Mouse (Mus musculus) layer of hippocampus, adult 9-10 months (tissue): ENCODE results near the gene Erbb4.
"Not testable (repeated sequence)": the region's sequence is repeated elsewhere in the genome, so short reads cannot be mapped to it uniquely, and the experiment has no call there.

Experiments
- DNase-seq: peaks from one replicate; pipeline ENCODE4 v3.0.0; 2022; ENCODE audit warnings: low spot score

The Erbb4 gene

DNA sequence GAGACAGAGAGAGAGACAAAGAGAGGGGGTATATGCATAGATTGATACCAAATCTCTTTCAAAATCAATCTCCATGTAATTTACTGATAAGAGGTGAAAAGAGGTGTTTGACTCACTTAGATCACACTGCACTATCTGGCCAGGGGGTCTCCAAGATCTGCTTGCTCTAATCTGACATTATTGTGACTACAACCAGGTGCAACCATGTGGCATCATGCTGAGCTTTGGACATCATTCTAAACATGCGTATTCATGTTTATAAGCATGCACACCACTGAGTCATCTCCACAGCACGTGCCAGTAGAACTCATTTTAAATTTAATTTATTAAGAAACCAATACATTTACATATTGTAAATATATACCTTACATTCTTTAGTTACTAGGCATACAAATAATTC lies 247.5 kb downstream of the Erbb4 start:
- no peak for DNase-seq

DNA sequence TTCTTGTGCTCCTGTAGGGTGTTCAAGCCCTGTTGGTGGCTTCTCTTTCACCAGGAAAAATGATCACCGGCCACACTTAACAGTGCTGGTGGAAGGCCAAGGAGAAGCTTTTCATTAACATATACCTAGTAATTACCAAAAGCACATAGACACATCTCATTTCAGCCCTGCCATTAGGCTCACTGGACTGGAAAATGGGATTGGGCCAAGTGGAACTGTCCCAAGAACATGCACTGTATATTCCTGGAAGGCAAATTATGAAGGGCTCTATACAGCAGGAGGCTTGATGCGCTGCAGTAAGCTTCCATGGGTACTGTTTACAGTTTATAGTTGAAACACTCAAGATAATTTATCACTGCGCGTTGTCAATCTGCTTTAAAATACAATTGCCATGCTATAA lies 248.4 kb downstream of the Erbb4 start:
- DNase-seq: no peak

DNA sequence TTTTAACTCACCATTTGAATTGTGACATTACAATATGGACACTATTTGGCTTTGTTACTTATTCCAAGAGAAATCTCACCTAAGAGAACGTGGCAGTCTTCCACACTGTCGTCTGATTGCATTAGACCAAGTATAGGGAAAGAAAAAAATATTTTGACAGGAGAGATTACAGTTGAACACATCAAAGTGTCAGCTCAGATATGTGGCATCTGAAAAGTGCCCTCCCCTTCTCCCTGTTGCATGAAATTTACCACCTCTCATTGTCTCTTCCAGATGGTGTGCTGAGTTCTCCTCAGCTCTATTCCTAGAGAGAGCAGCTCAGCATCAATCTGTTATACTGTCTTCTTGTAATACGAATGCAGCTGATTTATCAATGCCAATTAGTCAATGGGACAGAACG lies 268.5 kb downstream of the Erbb4 start:
- DNase-seq: no peak

DNA sequence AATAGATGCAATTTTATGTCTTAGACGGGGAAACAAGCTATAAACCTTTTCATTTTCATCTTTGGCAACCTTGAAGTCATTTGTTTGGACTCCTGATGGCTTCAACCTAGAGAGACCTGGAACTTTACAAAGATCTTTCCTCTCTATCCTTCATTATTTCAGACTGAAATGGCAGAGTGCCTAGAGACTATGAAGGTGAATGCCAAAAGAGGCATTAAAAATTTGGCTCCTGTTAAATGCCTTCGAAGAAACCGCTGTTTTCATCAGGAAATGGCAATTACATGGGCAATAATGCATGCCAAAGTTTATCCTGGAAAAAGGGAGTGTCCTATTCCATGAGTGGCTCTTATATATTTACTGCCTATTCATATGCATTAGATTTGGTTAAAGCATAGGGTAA lies 273.2 kb downstream of the Erbb4 start:
- DNase-seq: no peak

DNA sequence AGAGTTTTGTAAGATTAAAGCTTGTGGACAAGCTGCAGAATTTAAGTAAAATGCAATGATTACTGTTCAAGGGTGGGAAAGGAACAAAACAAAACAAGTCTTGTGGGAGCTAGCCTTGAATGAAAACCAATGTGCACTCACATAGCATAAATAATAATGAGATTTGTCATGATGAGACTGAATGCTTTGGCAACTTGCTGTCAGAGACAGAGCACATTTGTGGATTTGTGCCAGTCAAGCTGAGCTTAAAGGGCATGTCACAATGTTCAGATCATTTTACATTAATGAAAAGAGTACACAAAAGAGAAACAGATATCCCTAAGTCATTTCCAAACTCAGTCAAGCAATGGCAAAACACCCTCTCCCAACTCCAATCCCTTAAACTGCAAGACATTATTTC lies 275.8 kb downstream of the Erbb4 start:
- DNase-seq: no peak

DNA sequence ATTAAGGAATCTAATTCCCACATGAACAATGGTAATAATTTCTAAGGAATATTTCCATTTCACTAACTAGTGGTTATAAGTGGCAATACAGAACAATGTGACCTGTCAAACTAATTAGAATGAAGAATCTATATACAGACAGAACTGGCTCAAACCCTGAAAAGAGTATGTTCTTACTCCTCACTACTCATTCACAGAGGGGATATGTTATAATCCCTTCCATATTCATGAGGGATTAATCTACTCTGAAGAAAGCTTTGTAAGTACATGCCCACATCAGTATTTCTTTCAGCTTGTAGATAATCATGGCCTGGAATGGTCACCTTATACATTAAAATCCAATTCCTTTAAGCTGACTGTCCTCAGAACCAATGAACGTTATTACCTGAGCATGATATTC lies 276.3 kb downstream of the Erbb4 start:
- no peak for DNase-seq

DNA sequence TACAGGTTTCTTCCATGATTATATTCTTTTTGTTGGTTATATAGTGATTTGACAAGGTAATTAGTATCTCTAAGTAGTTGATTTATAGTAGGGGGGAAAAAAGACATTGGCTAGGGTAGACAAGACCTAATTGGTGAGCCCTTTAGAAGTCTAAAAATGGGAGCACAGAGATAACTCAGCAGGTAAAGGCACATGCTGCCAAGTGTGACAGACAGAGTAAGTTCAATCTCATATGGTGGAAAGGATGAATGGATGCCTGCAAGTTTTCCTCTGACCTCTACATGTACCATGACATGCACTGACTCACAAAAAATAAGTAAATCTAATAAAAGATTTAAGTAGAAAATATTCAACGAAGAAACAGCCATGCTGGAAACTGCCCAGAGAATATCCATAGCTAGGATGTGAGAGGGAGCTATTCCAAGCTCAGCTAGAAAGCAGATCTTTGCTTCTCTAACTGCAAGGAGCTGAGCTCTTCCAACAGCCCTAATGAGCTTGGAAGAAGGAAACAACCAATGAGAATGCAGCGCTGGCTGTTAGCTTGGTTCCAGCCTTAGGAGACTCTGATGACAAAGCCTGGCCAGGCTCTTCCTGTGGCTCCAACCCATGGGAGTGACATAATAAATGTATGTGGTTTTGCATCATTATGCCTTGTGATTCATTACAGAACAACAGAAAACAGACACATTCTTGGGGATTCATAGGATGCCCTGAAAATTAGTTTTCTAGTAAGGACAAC lies 277.2 kb downstream of the Erbb4 start:
- no peak for DNase-seq

DNA sequence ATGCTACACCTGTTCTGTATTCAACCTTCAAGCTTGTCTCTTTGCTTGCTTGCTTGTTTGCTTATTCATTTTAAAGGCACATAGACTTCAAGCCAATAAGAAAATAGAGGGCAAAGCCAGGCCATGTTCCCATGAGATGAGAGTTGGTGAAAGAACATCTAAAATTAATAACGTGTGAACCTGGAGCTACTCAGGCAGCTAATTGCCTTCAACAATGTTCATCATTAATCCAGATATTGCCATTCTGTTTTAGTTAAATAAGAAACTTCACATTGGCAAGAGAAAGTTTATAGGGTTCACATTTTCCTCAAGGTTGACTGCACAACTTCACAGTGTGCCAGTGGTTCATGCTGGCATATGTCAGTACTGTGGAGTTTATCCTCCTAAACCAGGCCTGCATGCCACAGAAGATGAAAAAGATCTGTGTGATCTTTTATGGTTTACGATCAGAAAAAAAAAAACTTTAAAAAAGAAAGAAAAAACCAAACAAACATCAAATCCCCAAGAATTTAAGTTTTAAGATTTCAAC lies 284.7 kb downstream of the Erbb4 start:
- no peak for DNase-seq

DNA sequence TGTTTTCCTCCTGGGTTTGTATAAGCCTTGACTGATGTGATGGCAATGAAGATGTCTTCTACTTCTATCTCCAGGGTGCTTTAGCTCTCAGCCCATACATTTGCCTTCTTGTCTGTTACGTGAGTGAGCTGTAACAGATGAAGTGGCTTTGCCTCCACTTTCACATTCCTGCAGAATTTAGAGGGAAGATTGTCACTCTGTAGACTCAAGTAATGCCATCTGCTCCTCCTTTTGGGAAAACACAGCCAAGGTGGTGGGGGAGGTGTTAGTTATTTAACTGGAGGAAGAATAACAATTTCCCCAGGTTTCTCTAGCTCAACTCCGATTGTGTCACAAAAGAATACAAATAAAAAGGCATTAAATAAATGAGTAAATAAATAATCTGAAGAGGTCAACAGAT lies 301.1 kb downstream of the Erbb4 start:
- DNase-seq: no peak

DNA sequence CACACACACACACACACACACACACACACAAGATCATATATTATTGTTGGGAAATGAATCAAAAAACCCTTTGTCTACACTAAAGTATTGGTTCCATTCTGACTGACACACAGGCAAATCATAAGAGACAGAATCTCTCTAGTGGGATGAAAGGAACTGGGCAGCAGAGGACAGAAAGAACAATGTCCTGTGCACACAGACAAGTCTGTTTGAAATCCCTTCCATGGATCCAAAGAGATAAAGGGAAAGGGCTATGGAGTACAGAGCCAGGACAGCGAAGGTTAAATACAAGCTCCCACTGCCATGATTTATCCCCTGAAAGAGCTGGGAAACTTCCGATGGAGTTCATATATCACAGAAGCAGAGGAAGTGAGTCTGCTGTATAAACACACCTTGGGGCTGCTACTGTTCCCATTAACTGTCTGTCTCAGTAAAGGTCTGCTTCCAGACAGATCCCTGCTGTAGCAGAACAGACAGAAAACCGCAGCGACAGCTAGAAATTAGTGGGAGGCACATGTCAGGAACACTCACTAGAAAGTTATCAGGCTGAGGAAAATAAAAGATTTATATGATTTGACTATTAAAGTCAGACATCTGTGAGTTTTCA lies 320.3 kb downstream of the Erbb4 start:
- no peak for DNase-seq

DNA sequence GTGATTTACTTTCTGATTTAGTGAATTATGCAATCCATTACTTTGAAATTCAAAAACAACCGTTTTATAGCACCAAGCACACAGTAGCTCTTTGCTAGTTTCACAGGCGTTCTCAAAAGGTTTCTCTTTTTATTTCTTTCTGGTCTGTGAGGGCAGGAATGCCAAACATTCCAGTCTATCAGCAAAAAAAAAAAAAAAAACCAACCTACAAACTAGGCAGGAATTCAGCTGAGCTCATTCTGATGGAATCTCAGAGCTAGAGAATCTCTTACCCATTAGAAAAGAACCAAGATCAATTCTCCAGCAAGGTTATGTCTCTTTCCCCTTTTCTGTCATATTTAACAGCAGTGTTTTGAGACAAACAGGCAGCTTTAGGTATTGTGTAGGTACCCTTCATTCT lies 327.2 kb downstream of the Erbb4 start:
- no peak for DNase-seq

DNA sequence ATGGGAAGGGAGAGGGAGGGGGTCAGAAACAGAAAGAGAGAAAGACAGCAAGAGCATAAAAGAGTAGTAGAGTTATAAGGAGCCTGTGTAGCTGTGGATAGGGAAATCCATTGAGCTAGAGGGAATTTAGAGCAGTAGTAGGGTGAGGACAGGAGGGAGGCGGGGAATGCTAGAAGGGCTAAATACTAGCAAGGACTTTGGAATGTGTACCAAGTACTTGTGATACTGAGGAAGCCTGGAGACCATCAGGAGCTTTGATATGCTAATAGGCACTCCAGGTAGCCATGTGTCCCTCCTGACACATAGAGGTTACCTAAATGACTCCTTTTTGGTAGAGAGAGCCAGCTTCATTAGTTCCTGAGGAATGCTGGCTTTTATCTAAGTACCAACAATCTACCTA lies 327.8 kb downstream of the Erbb4 start:
- no peak for DNase-seq

DNA sequence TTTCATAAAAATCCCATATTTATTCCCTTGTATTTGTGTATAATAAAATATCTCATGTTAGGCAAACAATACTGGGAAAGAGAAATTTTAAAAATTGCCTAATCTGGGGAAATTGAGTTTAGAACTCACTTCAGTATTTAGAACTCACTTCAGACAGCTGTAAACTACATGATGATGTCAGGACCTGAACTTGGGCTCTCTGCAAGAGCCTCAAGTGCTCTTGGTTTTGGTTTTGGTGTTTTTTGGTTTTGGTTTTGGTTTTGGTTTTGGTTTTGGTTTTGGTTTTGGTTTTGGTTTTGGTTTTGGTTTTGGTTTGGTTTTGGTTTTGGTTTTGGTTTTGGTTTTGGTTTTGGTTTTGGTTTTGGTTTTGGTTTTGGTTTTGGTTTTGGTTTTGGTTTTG lies 341.8 kb downstream of the Erbb4 start:
- DNase-seq: not testable (repeated sequence)

DNA sequence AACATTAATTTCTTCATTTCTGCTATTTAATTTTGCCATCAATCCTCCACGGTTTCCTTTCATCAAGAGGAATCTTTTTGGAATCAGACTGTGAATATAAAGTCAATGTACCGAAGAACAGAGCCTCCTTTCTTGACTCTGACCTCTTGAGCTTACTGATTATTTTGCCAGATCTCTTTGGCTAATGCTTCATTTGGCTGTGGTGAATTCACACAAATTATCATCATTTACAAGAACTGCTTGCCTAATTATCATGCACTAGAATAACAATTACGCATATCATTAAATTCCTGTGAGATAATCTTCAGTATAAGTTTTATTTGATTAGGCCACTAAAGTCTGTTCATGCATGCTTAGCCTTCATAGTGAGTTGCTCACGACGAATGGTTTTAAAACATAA lies 345.4 kb downstream of the Erbb4 start:
- DNase-seq: no peak

DNA sequence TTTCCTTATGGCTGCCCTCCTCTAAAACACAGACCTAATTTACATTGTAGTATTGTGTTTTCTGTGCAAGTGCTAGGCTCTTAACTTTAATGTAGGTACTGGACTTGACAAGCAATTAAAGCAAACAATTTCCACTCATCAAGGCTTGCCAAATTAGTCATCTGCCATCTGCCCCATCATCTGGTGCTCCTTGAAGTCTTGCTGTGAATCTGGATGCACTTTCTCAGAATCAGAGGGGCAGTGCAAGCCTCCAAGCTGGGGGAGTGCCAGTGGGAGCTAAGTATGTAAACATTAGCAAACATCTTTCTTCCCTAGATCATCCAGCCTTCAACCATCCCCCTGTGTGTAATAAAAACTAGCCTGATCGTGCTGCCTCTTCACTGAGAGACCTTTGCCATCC lies 358.9 kb downstream of the Erbb4 start:
- no peak for DNase-seq

DNA sequence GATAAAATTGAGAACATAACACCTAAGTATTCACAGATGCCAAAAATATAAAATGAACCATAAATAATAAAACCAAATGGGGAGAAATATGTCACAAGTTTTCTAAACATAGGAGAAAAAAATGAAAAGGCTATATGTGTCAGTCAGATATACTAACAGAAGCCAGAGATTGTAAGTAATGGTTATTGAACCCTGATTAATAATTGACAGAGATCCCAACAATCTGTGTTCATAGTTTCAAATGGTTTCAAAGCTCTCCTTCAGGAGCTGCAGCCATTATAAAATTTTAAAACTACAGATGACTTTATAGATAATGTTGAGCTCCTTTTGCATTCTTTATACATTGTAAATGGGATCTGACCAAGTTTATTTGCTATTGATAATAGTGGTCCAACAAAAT lies 426.4 kb downstream of the Erbb4 start:
- DNase-seq: no peak

DNA sequence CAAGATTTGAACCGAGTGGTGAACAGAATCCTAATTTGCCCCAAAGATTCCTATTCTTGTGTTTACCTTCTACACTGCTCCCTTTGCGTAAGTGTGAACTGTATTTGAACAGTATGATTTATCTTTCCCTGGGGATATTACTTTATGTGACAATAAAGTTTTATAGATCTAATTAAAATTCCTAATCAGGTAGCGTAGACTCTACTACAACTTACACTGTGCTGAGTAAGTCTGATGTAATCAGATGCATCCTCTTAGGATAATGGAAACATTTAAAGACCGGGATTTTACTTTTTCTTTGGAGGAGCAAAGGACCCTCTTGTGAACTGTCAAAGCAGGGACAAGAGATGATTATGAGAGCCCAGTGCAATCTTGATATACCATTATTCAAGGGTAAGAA lies 433.2 kb downstream of the Erbb4 start:
- no peak for DNase-seq

DNA sequence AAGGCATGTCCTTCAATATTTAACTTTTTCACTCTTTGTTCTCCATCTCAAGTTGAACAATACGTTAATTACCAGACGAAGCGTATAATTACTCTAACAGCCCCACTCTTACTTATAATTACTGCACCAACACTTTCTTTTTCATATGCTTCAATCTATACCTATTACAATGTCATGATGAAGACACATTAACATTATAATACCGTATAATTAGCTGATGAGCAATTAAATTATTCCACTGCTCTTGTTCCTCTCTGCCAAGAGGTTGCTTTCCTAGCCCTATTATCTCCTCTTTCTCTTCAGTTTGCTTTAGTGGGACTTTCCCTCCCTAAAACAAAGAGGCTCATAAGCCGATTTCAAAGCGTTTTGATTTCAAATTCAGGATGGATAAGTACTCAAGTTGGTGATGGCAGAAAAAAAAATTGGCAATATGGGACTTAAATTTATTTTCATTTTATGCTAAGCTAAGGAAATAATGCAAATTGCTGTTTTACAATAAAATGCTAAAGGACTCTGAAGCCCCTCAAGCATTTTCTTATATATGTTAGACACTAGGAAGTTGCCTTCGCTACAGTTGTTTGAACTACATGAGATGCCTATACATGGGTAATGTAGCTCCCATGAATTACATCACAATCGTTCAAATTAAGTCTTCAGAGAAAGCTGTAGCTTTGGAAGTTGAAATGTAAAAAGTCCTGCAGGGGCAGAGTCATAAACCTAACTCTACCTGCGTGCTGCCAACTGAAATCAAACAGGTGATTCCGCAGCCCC lies 440.8 kb downstream of the Erbb4 start:
- DNase-seq: no peak

DNA sequence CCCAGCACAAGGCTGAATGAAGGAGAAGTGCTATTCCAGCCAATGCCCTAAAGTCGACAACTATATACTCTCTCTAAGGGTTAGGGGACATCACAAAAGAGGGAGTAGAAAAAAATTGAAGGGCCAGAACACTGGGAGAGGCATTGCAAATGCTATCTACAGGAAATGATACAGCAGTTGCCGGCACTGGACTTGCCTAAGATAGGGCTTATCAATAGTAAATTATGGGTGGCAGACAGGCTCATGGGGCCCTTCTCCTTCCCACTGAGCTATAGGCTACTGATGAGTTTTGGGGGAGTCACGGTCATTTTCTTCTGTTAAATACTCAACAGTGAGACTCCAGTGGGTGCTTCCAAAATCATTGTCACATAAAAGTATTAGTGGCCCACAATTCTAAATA lies 517.4 kb downstream of the Erbb4 start:
- DNase-seq: no peak

DNA sequence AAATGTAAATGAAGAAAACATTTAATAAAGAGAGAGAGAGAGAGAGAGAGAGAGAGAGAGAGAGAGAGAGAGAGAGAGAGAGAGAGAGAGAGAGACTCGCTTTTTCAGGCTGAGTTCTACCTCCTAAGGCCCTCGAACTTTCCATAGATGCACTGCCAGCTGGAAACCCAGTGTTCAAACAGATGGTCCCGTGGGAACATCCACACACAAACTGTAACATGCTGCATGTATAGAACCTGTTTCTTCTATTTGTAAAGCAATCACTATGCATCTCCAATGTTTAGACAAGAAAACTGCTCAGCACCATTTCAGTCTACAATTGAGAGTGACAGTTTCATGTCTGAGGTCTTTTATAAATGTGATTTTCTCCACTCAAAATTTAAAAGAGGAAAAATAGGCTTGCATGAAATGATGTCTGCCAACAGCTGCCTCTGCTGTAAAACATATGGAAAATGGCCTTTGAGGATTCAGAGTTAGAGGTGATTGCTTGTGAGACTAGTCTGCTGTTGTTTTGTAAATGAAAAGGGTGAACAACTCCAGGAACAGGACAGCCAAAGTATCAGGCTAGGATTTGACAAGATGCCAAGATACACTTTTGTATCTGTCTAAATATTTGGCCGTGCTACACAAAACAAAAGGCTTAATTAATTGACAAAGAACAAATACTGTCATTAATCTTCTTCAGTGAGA lies 533.9 kb downstream of the Erbb4 start:
- DNase-seq: no peak

DNA sequence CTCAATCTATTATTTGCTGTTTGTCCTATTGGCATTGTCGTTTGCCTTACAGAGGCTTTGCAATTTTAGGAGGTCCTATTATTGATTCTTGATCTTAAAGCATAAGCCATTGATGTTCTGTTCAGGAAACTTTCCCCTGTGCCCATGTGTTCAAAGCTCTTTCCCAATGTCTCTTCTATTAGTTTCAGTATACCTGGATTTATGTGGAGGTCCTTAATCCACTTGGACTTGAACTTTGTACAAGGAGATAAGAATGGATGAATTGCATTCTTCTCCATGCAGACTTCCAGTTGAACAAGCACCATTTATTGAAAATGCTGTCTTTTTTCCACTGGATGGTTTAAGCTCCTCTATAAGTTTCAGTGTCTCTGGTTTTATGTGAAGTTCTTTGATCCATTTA lies 536.9 kb downstream of the Erbb4 start:
- no peak for DNase-seq

DNA sequence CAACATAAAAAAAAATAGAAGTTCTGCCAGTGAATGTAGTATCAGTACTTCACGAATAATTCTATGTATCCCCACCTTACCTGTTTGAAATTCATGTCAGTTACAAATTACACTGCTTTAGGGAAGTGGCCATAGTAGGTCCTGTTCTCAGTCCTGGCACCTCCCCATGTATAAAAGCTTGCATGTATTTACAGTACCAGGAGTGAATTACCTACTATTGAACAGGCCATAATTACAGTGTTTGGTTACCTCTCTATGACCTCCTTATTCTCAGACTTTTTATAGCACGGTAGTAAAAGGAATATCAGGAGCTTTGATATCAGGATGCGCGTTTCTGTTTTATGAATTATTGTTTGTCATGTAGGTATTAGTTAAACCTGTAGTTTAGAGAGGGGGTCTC lies 564.9 kb downstream of the Erbb4 start:
- no peak for DNase-seq

DNA sequence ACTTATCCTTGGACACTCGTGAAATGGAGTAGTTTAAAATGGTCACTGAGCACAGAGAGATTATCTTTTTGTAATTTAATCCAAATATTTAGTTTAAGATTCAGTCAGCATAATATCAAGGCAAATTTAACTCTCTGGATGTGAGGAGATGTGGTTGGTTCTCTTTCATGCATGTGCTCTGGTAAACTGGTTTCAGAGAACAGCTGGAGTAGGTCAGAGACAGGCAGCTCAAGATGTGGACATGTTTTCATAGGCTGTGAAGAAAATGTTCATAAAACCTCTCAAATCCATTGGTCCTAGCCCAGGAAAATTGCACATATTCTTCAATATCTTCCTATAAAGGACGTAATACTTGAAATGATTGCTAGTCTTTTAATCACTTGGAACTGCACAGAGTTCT lies 590.0 kb downstream of the Erbb4 start:
- DNase-seq: no peak
